Mouse (Mus musculus) liver, embryonic 13.5 days (tissue): Measurements from ENCODE around the gene Hsd17b6. TPM values are rescaled to one million over a fixed set of nuclear protein-coding genes. Genes with fewer than 3 reads are reported as not detected.
A peak's percentile ranks its signal among the peaks of the same experiment; 100 is the strongest.

ENCODE experiments used
- ATAC-seq: fragments of 200-750 bp; cut with Nextera tagmentation; 2 replicates; pipeline ENCODE4 v1.8.0; 2017; ENCODE audit warnings: low read depth, mild to moderate bottlenecking, moderate number of reproducible peaks, moderate library complexity
- DNase-seq: peaks from one replicate; pipeline ENCODE4 v3.0.0; 2022
- H3K27ac ChIP-seq: fragments of 300-500 bp; sonication (generic); 2 replicates; pipeline ENCODE4 v1.5.1; 2015; ENCODE audit warnings: moderate library complexity, mild to moderate bottlenecking, inconsistent platforms
- H3K27me3 ChIP-seq: fragments of 300-500 bp; sonication (generic); 2 replicates; pipeline ENCODE4 v1.6.1; 2015; ENCODE audit warnings: mild to moderate bottlenecking, inconsistent platforms
- H3K36me3 ChIP-seq: fragments of 300-500 bp; sonication (generic); 2 replicates; pipeline ENCODE4 v1.6.1; 2015; ENCODE audit warnings: mild to moderate bottlenecking, inconsistent platforms
- H3K4me1 ChIP-seq: fragments of 300-500 bp; sonication (generic); replicated peaks from 2 replicates; pipeline ENCODE4 v1.6.1; 2015; ENCODE audit warnings: inconsistent platforms
- H3K4me2 ChIP-seq: fragments of 300-500 bp; sonication (generic); 2 replicates; pipeline ENCODE4 v1.6.1; 2015; ENCODE audit warnings: inconsistent platforms, mild to moderate bottlenecking, moderate library complexity
- H3K4me3 ChIP-seq: fragments of 300-500 bp; sonication (generic); replicated peaks from 2 replicates; pipeline ENCODE4 v1.5.1; 2015; ENCODE audit warnings: mild to moderate bottlenecking, inconsistent platforms
- H3K9ac ChIP-seq: fragments of 300-500 bp; sonication (generic); 2 replicates; pipeline ENCODE4 v1.6.1; 2015; ENCODE audit warnings: mild to moderate bottlenecking, inconsistent platforms
- H3K9me3 ChIP-seq: fragments of 300-500 bp; sonication (generic); replicated peaks from 2 replicates; pipeline ENCODE4 v1.6.1; 2016; ENCODE audit warnings: inconsistent platforms
- WGBS: fragments of 180-500 bp; shearing (Covaris S2); methylation state at CpG from one replicate; pipeline ENCODE4 v1.1.7; 2015; ENCODE audit not compliant: insufficient replicate concordance; 5-methylcytosine and 5-hydroxymethylcytosine counted together
- polyA plus RNA-seq: library from polyadenylated mRNA; unstranded; fragments of >200 nt; fragmentation: Nextera tagmentation; extraction: Ambion mirVana; gene quantifications from 2 replicates; pipeline ENCODE4 v1.2.1, GENCODE M21; 2015

Gene Hsd17b6
- polyA plus RNA-seq, 1 experiment from 2014 or later: not detected

GRCm38 (mm10) chr10:127964004-127964403, 43.4 kb downstream of the Hsd17b6 start:
- ATAC-seq: no peak

DNA sequence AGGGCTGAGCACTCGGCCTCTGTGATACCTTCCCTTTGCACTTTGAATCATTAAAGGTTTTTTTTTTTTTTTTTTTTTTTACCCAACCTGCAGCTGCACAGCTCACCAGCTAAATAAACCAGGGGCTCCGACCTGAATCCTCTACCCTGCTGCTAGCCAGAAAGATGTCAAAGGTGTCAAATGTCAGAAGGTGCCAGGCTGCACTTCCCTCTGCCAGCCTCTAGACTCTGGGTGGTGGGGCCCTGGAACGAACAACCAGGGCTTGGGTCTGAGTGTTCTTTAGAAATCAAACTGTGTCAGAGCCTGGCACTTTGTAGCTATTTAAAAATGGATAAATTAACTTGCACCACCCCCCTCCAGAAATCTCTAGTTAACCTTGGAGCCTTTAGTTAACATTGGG, 45.0 kb downstream of the Hsd17b6 start:
- Histone ChIP-seq H3K4me1 (no peaks in the 10 kb centered on the region), H3K9me3 (no peaks in the 10 kb centered on the region), H3K27me3 (no peaks in the 10 kb centered on the region), H3K9ac (no peak overlapping the region), H3K27ac (no peak overlapping the region), H3K4me2 (no peak overlapping the region), H3K36me3 (no peaks in the 10 kb centered on the region), H3K4me3 (no peak overlapping the region)
- no peak for ATAC-seq
- WGBS: 50% methylated on average over 3 of the region's 3 CpGs
- no peak for DNase-seq

More at GRCm38 (mm10) chr10:127964004-127964403, 43.4 kb downstream of the Hsd17b6 start:
- 44% methylated on average over 3 of the region's 3 CpGs for WGBS
- Histone ChIP-seq H3K27me3 (no peaks in the 10 kb centered on the region), H3K27ac (no peak overlapping the region), H3K9me3 (no peaks in the 10 kb centered on the region), H3K4me1 (no peaks in the 10 kb centered on the region), H3K9ac (no peak overlapping the region), H3K36me3 (no peaks in the 10 kb centered on the region), H3K4me3 (no peak overlapping the region), H3K4me2 (no peak overlapping the region)
- DNase-seq: no peak

DNA sequence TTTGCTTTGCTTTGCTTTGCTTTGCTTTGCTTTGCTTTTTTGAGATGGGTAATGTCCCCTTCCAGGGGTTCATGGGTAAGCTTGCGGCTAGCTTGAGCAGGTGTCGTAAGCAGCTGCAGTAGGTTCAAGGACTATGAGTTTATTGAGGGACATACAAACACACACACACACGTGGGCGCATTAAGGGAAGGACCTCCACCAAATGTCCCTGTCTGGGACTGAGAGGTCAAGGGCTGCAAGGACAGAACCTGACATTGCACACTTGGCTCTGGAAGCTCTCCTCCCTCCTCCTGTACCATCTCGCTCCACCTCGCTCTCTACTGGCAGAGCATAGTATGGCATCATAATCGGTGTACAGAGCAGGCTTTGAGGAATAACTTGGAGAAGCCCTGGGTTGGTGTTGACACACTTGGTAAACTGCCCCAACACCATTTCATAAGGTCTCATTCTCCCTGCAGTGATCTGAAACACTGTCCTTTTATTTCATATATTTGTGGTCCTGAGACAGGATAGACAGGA, 48.2 kb downstream of the Hsd17b6 start:
- WGBS: 69% methylated on average over 7 of the region's 7 CpGs

GRCm38 (mm10) chr10:127956168-127956816, 51.1 kb downstream of the Hsd17b6 start:
- ATAC-seq (peak; percentile 20; the same call in 1 of the 2 replicates), DNase-seq (peak; percentile 47)
- no peaks in the 10 kb centered on the region for H3K27me3 ChIP-seq
- H3K36me3 ChIP-seq: no peaks in the 10 kb centered on the region
- H3K4me2 ChIP-seq: no peak overlapping the region
- no peak overlapping the region for H3K27ac ChIP-seq
- WGBS: 44% methylated on average over 16 of the region's 16 CpGs
- H3K4me3 ChIP-seq: no peak overlapping the region
- H3K4me1 ChIP-seq: no peaks in the 10 kb centered on the region
- H3K9me3 ChIP-seq: no peaks in the 10 kb centered on the region
- no peak overlapping the region for H3K9ac ChIP-seq

More for the DNA sequence above, 48.2 kb downstream of the Hsd17b6 start:
- no peaks in the 10 kb centered on the region for H3K36me3 ChIP-seq
- H3K4me2 ChIP-seq: no peak overlapping the region
- H3K4me3 ChIP-seq: no peak overlapping the region
- ATAC-seq: no peak
- no peak overlapping the region for H3K9ac ChIP-seq
- H3K27me3 ChIP-seq: no peaks in the 10 kb centered on the region
- no peak overlapping the region for H3K27ac ChIP-seq
- no peaks in the 10 kb centered on the region for H3K9me3 ChIP-seq
- H3K4me1 ChIP-seq: no peaks in the 10 kb centered on the region
- no peak for DNase-seq

DNA sequence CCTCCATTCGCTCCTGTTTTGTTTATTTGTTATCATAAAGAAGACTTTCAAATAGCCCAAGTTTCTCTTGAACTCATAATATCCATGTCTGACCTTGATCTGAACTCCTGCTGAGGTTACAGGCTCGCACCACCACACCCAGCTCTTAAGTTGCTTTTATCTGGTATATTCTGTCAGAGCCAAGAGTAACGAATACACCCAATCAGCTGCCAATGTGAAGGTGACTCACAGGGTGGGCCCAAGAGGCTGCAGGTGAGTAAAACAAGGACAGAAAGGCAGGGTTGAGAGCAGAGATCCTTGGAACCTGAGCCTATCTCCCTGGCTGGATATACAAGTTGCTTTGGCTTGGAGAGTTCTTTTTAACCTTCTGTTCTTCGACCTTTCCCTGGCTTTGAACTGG, 52.4 kb downstream of the Hsd17b6 start:
- no peak for ATAC-seq
- Histone ChIP-seq H3K4me1 (no peaks in the 10 kb centered on the region), H3K27me3 (no peaks in the 10 kb centered on the region), H3K4me3 (no peak overlapping the region), H3K9me3 (no peaks in the 10 kb centered on the region), H3K9ac (no peak overlapping the region), H3K4me2 (no peak overlapping the region), H3K36me3 (no peaks in the 10 kb centered on the region), H3K27ac (no peak overlapping the region)
- 48% methylated on average over 4 of the region's 4 CpGs for WGBS
- no peak for DNase-seq

GRCm38 (mm10) chr10:127951821-127952220, 55.6 kb downstream of the Hsd17b6 start:
- H3K4me3 ChIP-seq: no peak overlapping the region
- WGBS: 46% methylated on average over 4 of the region's 4 CpGs
- no peak overlapping the region for H3K27ac ChIP-seq
- H3K36me3 ChIP-seq: no peaks in the 10 kb centered on the region
- H3K27me3 ChIP-seq: no peaks in the 10 kb centered on the region
- ATAC-seq (no peak), DNase-seq (no peak)
- H3K4me1 ChIP-seq: no peaks in the 10 kb centered on the region
- no peaks in the 10 kb centered on the region for H3K9me3 ChIP-seq
- no peak overlapping the region for H3K4me2 ChIP-seq
- no peak overlapping the region for H3K9ac ChIP-seq

GRCm38 (mm10) chr10:127951390-127951789, 56.0 kb downstream of the Hsd17b6 start:
- no peaks in the 10 kb centered on the region for H3K9me3 ChIP-seq
- H3K4me3 ChIP-seq: no peak overlapping the region
- ATAC-seq (no peak), DNase-seq (no peak)
- H3K9ac ChIP-seq: no peak overlapping the region
- no peak overlapping the region for H3K27ac ChIP-seq
- 65% methylated on average over 9 of the region's 9 CpGs for WGBS
- H3K27me3 ChIP-seq: no peaks in the 10 kb centered on the region
- H3K4me2 ChIP-seq: no peak overlapping the region
- no peaks in the 10 kb centered on the region for H3K4me1 ChIP-seq
- H3K36me3 ChIP-seq: no peaks in the 10 kb centered on the region

DNA sequence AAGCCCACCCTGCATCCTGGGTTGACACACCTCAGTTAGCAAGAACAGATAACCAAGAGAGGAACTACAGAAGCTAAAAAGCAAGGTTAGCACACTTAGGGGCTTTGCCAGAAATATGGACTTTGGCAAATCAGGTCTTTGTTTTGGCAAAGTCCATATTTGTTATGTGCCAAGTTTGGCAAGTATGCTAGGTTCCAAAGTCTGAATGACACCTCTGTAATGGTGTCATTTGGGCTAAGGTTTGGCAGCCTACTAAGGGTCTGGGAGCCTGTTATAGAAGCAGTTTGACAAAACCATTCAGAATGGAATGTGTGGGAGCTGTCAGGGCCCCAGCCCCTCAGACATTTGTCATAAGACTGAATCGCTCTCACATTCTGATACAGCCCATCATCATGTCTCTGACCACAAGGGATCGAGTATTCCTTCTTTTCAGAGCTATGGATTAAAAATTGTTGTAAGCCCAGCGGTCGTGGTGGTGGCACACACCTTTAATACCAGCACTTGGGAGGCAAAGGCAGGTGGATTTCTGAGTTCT, 57.7 kb downstream of the Hsd17b6 start:
- no peak overlapping the region for H3K9ac ChIP-seq
- no peak overlapping the region for H3K4me2 ChIP-seq
- H3K4me3 ChIP-seq: no peak overlapping the region
- no peaks in the 10 kb centered on the region for H3K4me1 ChIP-seq
- 61% methylated on average over 4 of the region's 4 CpGs for WGBS
- no peak overlapping the region for H3K27ac ChIP-seq
- no peaks in the 10 kb centered on the region for H3K9me3 ChIP-seq
- H3K27me3 ChIP-seq: no peaks in the 10 kb centered on the region
- no peaks in the 10 kb centered on the region for H3K36me3 ChIP-seq
- DNase-seq (no peak), ATAC-seq (no peak)

DNA sequence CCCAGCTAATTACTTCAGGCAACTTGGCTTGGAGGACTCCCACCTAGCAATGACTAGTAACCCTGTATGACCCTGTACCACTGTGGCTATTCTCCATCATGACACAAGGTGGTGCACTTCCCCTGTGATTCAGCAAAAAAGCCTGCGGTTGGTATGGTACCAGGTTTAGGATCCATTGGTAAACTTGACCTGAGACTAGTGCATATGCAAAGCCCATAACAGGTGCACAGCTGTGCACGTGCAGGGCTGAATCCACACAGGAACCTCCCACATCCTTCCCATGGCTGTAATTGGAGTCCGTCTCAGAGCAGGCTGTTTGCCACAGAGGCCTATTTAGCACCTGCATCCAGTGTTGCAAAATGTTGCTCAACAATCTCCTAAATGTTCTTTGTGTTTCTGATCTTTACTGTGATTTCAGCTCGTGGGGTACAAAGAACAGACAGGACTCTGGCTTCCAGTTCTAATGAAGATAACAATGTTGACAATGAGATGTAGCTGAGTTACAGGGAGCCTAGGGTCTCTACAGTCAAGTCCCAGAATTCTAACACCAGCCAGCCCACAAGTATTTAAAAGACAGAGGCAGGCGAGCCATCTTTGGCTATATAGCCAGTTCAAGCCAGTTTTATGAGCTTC, 61.9 kb downstream of the Hsd17b6 start:
- Histone ChIP-seq H3K27me3 (no peaks in the 10 kb centered on the region), H3K9me3 (no peaks in the 10 kb centered on the region), H3K4me1 (no peaks in the 10 kb centered on the region), H3K4me3 (no peak overlapping the region), H3K27ac (no peak overlapping the region), H3K36me3 (no peaks in the 10 kb centered on the region), H3K4me2 (no peak overlapping the region), H3K9ac (no peak overlapping the region)
- 27% methylated on average over 5 of the region's 5 CpGs for WGBS
- ATAC-seq: peak; percentile 65
- peak; percentile 9 for DNase-seq
